Mouse (Mus musculus) olfactory bulb, adult 2 months (tissue): ENCODE data around the gene Pola2.
A peak's percentile ranks its signal among the peaks of the same experiment; 100 is the strongest.

Experiments
- CTCF ChIP-seq: fragments of 200-500 bp; IDR thresholded peaks from 2 replicates; pipeline ENCODE4 v1.5.1; 2012; ENCODE audit warnings: low read depth, mild to moderate bottlenecking, low read length, moderate library complexity; ENCODE audit not compliant: insufficient read depth
- POLR2A ChIP-seq: fragments of 200-500 bp; IDR thresholded peaks from 2 replicates; pipeline ENCODE4 v1.6.1; 2012; ENCODE audit warnings: mild to moderate bottlenecking, low read depth, low read length, moderate library complexity; ENCODE audit not compliant: insufficient read depth

GRCm38 (mm10) chr19:5894002-5894678, 69.9 kb downstream of the Pola2 start, which contains the start of gene Tigd3:
- TF ChIP-seq CTCF (no peak), POLR2A (peak; percentile 93)
